Mouse (Mus musculus): ENCODE results near the gene Osbpl3. TPM values are rescaled to one million over a fixed set of nuclear protein-coding genes. Genes with fewer than 3 reads are reported as not detected.

Osbpl3 gene
- 11.4 and 17.0 TPM in 2 replicates for polyA plus RNA-seq (2014; fragmentation: Nextera tagmentation; extraction: Ambion mirVana)

- H3K4me3 ChIP-seq (ENCODE audit: low read length) = peak within 1 kb of the TSS; percentile 77
- peak; percentile 98 for ATAC-seq (ENCODE audit: low FRiP score, low TSS enrichment)
- peak within 1 kb of the TSS; percentile 97 for H3K4me2 ChIP-seq (replicated peaks; ENCODE audit: low read depth, low read length)
- under 1% methylated on average over 45 of the region's 45 CpGs for whole genome bisulfite sequencing
- H3K9ac ChIP-seq (ENCODE audit: low read depth, low read length) = peak within 1 kb of the TSS; percentile 77
- H3K27me3 ChIP-seq (ENCODE audit: control insufficient read depth, insufficient read depth, low read length) = no peaks in the 10 kb centered on the region
- H3K9me3 ChIP-seq (ENCODE audit: control insufficient read depth, low read length) = no peaks in the 10 kb centered on the region
- H3K27ac ChIP-seq (ENCODE audit: low read depth, low read length) = peak within 1 kb of the TSS; percentile 83
- peaks cover 27% of the 10 kb centered on the region; the same call in 1 of the 2 replicates for H3K4me1 ChIP-seq (ENCODE audit: control insufficient read depth, insufficient read depth, low read length)
- no peaks in the 10 kb centered on the region for H3K36me3 ChIP-seq (ENCODE audit: control insufficient read depth, insufficient read depth, low read length)
These were observed at the start of gene Osbpl3 for GRCm38 (mm10) chr6:50455829-50456469. Gene Osbpl3, minus strand, starts transcription at chr6:50456201.

GRCm38 (mm10) chr6:50505531-50505930 lies 49.5 kb upstream of the Osbpl3 start:
- Histone ChIP-seq H3K4me1 (ENCODE audit: control insufficient read depth, insufficient read depth, low read length) (no peaks in the 10 kb centered on the region), H3K36me3 (ENCODE audit: control insufficient read depth, insufficient read depth, low read length) (no peaks in the 10 kb centered on the region), H3K9ac (ENCODE audit: low read depth, low read length) (no peak overlapping the region), H3K27me3 (ENCODE audit: control insufficient read depth, insufficient read depth, low read length) (no peaks in the 10 kb centered on the region), H3K9me3 (ENCODE audit: control insufficient read depth, low read length) (peaks cover 3% of the 10 kb centered on the region; the same call in 1 of the 2 replicates), H3K4me3 (ENCODE audit: low read length) (no peak overlapping the region), H3K4me2 (replicated peaks; ENCODE audit: low read depth, low read length) (no peak overlapping the region), H3K27ac (ENCODE audit: low read depth, low read length) (no peak overlapping the region)
- no peak for ATAC-seq (ENCODE audit: low FRiP score, low TSS enrichment)
- WGBS = 88% methylated on average over 5 of the region's 5 CpGs

DNA sequence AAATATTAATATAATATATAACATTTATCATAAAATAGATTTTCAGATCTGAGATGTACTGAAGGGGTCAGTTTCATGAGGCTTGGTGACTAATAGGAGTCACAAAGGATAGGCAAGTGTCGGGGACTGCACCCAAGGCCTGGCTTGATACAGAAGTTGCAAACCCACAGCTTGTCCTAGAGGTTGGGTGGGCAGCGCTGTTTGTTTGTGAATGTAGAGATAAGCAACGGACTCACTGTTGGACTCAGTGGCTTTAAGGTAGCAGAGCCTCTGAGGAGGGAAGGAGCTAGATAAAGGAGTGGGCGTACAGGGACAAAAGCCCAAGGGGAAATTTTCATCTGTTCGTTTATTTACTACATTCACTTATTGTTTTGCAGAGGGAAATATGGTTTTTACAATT lies 48.7 kb upstream of the Osbpl3 start:
- Histone ChIP-seq H3K27me3 (ENCODE audit: control insufficient read depth, insufficient read depth, low read length) (no peaks in the 10 kb centered on the region), H3K9ac (ENCODE audit: low read depth, low read length) (no peak overlapping the region), H3K4me1 (ENCODE audit: control insufficient read depth, insufficient read depth, low read length) (no peaks in the 10 kb centered on the region), H3K36me3 (ENCODE audit: control insufficient read depth, insufficient read depth, low read length) (no peaks in the 10 kb centered on the region), H3K4me3 (ENCODE audit: low read length) (no peak overlapping the region), H3K9me3 (ENCODE audit: control insufficient read depth, low read length) (peaks cover 3% of the 10 kb centered on the region; the same call in 1 of the 2 replicates), H3K27ac (ENCODE audit: low read depth, low read length) (no peak overlapping the region), H3K4me2 (replicated peaks; ENCODE audit: low read depth, low read length) (no peak overlapping the region)
- ATAC-seq (ENCODE audit: low FRiP score, low TSS enrichment) = no peak
- WGBS = 88% methylated on average over 5 of the region's 5 CpGs

- Histone ChIP-seq H3K27me3 (ENCODE audit: control insufficient read depth, insufficient read depth, low read length) (no peaks in the 10 kb centered on the region), H3K36me3 (ENCODE audit: control insufficient read depth, insufficient read depth, low read length) (no peaks in the 10 kb centered on the region), H3K4me2 (replicated peaks; ENCODE audit: low read depth, low read length) (no peak overlapping the region), H3K9ac (ENCODE audit: low read depth, low read length) (no peak overlapping the region), H3K4me1 (ENCODE audit: control insufficient read depth, insufficient read depth, low read length) (no peaks in the 10 kb centered on the region), H3K4me3 (ENCODE audit: low read length) (no peak overlapping the region), H3K9me3 (ENCODE audit: control insufficient read depth, low read length) (peaks cover 3% of the 10 kb centered on the region; the same call in 1 of the 2 replicates), H3K27ac (ENCODE audit: low read depth, low read length) (peak overlapping the region; percentile 4; the same call in 1 of the 2 replicates)
- no peak for ATAC-seq (ENCODE audit: low FRiP score, low TSS enrichment)
- 39% methylated on average over 8 of the region's 8 CpGs for WGBS
These were observed 47.8 kb upstream of the Osbpl3 start for GRCm38 (mm10) chr6:50503779-50504178.

- 44% methylated on average over 4 of the region's 4 CpGs for WGBS
- Histone ChIP-seq H3K27ac (ENCODE audit: low read depth, low read length) (no peak overlapping the region), H3K4me2 (replicated peaks; ENCODE audit: low read depth, low read length) (no peak overlapping the region), H3K9ac (ENCODE audit: low read depth, low read length) (no peak overlapping the region), H3K27me3 (ENCODE audit: control insufficient read depth, insufficient read depth, low read length) (no peaks in the 10 kb centered on the region), H3K4me3 (ENCODE audit: low read length) (no peak overlapping the region), H3K4me1 (ENCODE audit: control insufficient read depth, insufficient read depth, low read length) (no peaks in the 10 kb centered on the region), H3K36me3 (ENCODE audit: control insufficient read depth, insufficient read depth, low read length) (no peaks in the 10 kb centered on the region), H3K9me3 (ENCODE audit: control insufficient read depth, low read length) (peaks cover 3% of the 10 kb centered on the region; the same call in 1 of the 2 replicates)
- no peak for ATAC-seq (ENCODE audit: low FRiP score, low TSS enrichment)
These were observed 47.0 kb upstream of the Osbpl3 start for GRCm38 (mm10) chr6:50503031-50503430.

- Histone ChIP-seq H3K4me1 (ENCODE audit: control insufficient read depth, insufficient read depth, low read length) (no peaks in the 10 kb centered on the region), H3K4me2 (replicated peaks; ENCODE audit: low read depth, low read length) (no peak overlapping the region), H3K27ac (ENCODE audit: low read depth, low read length) (no peak overlapping the region), H3K36me3 (ENCODE audit: control insufficient read depth, insufficient read depth, low read length) (no peaks in the 10 kb centered on the region), H3K9me3 (ENCODE audit: control insufficient read depth, low read length) (peaks cover 3% of the 10 kb centered on the region; the same call in 1 of the 2 replicates), H3K27me3 (ENCODE audit: control insufficient read depth, insufficient read depth, low read length) (no peaks in the 10 kb centered on the region), H3K4me3 (ENCODE audit: low read length) (no peak overlapping the region), H3K9ac (ENCODE audit: low read depth, low read length) (no peak overlapping the region)
- no peak for ATAC-seq (ENCODE audit: low FRiP score, low TSS enrichment)
- WGBS = 87% methylated on average over 2 of the region's 2 CpGs
These were observed 42.3 kb upstream of the Osbpl3 start for GRCm38 (mm10) chr6:50498346-50498745.

- Histone ChIP-seq H3K9ac (ENCODE audit: low read depth, low read length) (no peak overlapping the region), H3K36me3 (ENCODE audit: control insufficient read depth, insufficient read depth, low read length) (no peaks in the 10 kb centered on the region), H3K4me3 (ENCODE audit: low read length) (no peak overlapping the region), H3K27me3 (ENCODE audit: control insufficient read depth, insufficient read depth, low read length) (no peaks in the 10 kb centered on the region), H3K4me2 (replicated peaks; ENCODE audit: low read depth, low read length) (no peak overlapping the region), H3K27ac (ENCODE audit: low read depth, low read length) (no peak overlapping the region), H3K4me1 (ENCODE audit: control insufficient read depth, insufficient read depth, low read length) (no peaks in the 10 kb centered on the region), H3K9me3 (ENCODE audit: control insufficient read depth, low read length) (no peaks in the 10 kb centered on the region)
- WGBS = 72% methylated on average over 2 of the region's 2 CpGs
- ATAC-seq (ENCODE audit: low FRiP score, low TSS enrichment) = no peak
These were observed 34.5 kb upstream of the Osbpl3 start for GRCm38 (mm10) chr6:50490519-50490918.

DNA sequence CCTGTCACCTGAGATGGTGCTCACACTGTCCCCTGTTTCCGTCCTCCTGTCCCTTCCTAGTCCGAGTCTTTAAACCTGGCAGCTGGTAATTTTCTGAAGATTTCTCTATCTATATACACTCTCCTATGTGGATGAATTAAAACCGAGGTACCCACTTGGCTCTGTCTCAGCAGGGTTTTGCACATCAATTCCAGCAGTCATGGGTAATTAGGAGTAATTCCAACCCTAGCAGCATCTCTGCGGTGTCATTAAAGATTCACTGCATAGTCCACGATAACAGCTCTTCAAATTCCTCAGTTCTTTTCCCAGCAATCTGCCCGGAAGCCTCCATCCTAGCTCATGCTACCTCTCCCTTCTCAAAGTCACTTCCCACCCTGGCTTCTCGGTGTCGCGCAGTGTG lies 33.4 kb upstream of the Osbpl3 start:
- no peak overlapping the region for H3K4me3 ChIP-seq (ENCODE audit: low read length)
- H3K36me3 ChIP-seq (ENCODE audit: control insufficient read depth, insufficient read depth, low read length) = no peaks in the 10 kb centered on the region
- H3K9ac ChIP-seq (ENCODE audit: low read depth, low read length) = no peak overlapping the region
- WGBS = 45% methylated on average over 9 of the region's 9 CpGs
- no peaks in the 10 kb centered on the region for H3K9me3 ChIP-seq (ENCODE audit: control insufficient read depth, low read length)
- no peaks in the 10 kb centered on the region for H3K4me1 ChIP-seq (ENCODE audit: control insufficient read depth, insufficient read depth, low read length)
- H3K27me3 ChIP-seq (ENCODE audit: control insufficient read depth, insufficient read depth, low read length) = no peaks in the 10 kb centered on the region
- no peak for ATAC-seq (ENCODE audit: low FRiP score, low TSS enrichment)
- H3K27ac ChIP-seq (ENCODE audit: low read depth, low read length) = no peak overlapping the region
- no peak overlapping the region for H3K4me2 ChIP-seq (replicated peaks; ENCODE audit: low read depth, low read length)

DNA sequence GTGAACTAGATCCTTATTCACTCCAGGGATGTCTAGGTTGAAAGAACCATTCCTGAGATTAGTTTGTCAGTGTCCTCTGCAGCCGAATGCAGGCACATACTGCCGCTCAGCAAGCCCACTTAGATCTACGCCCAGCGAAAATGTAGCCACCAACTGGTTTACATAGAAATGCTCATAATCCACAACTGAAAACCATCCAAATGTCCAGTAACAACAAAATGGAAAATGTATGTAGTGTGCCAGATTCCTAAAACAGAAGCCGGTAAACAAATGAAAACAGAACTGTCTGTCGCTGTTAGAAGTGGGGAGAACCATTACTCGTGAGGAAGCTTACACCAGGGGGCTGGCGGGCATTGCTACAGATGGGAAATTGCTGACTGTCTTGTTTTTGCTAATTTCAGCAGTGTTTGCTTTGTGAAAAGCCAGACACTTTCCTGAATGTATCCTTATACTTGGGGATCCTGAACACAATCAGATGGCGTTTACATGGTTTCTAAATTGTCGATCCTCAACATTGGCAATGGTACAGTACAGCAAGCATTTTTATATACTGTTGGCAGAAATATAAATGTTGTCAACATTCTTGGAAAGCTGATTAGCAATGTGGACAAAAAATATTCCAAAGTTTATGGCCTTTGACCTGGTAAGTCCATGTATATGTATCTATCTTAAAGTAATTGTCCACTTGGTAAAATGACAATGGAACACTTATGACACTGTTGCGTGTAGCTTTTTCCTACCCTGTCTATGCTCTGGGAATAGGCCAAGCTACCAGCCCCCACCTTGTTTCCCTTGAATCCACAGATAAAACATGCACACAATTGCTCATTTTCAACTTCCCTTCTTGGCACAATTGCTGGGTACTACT lies 30.3 kb upstream of the Osbpl3 start:
- no peaks in the 10 kb centered on the region for H3K4me1 ChIP-seq (ENCODE audit: control insufficient read depth, insufficient read depth, low read length)
- WGBS = 94% methylated on average over 11 of the region's 11 CpGs
- ATAC-seq (ENCODE audit: low FRiP score, low TSS enrichment) = no peak
- H3K9me3 ChIP-seq (ENCODE audit: control insufficient read depth, low read length) = no peaks in the 10 kb centered on the region
- H3K27me3 ChIP-seq (ENCODE audit: control insufficient read depth, insufficient read depth, low read length) = no peaks in the 10 kb centered on the region
- no peak overlapping the region for H3K9ac ChIP-seq (ENCODE audit: low read depth, low read length)
- H3K4me3 ChIP-seq (ENCODE audit: low read length) = no peak overlapping the region
- H3K36me3 ChIP-seq (ENCODE audit: control insufficient read depth, insufficient read depth, low read length) = no peaks in the 10 kb centered on the region
- H3K27ac ChIP-seq (ENCODE audit: low read depth, low read length) = no peak overlapping the region
- H3K4me2 ChIP-seq (replicated peaks; ENCODE audit: low read depth, low read length) = no peak overlapping the region

Measured in kidney, embryonic 14.5 days (tissue).